Mouse (Mus musculus): ENCODE measurements around the gene 4930415O20Rik.

GRCm38 (mm10) chr15:98582410-98582809 lies 11.6 kb downstream of the 4930415O20Rik start:
- TF ChIP-seq POLR2A (IDR thresholded peaks at IDR 0.05; ENCODE audit: borderline replicate concordance, extremely low read depth, low read depth, low read length) (no peak), CTCF (IDR thresholded peaks at IDR 0.05; ENCODE audit: insufficient read depth, low read length) (no peak)
